Mouse (Mus musculus) ovary, postnatal 10 days (tissue): ENCODE results near the gene Ifitm10.
A peak's percentile ranks its signal among the peaks of the same experiment; 100 is the strongest.
"Not testable (repeated sequence)": the region's sequence is repeated elsewhere in the genome, so short reads cannot be mapped to it uniquely, and the experiment has no call there.

Source experiments
- DNase-seq: peaks from one replicate; pipeline ENCODE4 v3.0.0; 2022; ENCODE audit warnings: low spot score

Ifitm10 gene

GRCm38 (mm10) chr7:142321637-142322306 lies 51.8 kb downstream of the Ifitm10 start:
- DNase-seq: not testable (repeated sequence)

GRCm38 (mm10) chr7:142320906-142321305 lies 52.6 kb downstream of the Ifitm10 start:
- no peak for DNase-seq

GRCm38 (mm10) chr7:142319124-142319523 lies 54.4 kb downstream of the Ifitm10 start:
- DNase-seq: no peak

- DNase-seq: no peak
Observed at GRCm38 (mm10) chr7:142317216-142317615, 56.3 kb downstream of the Ifitm10 start.

- DNase-seq: no peak
Observed at GRCm38 (mm10) chr7:142316558-142316957, 57.0 kb downstream of the Ifitm10 start.

GRCm38 (mm10) chr7:142314600-142315285 lies 58.8 kb downstream of the Ifitm10 start:
- no peak for DNase-seq

- DNase-seq: not testable (repeated sequence)
Observed at GRCm38 (mm10) chr7:142303929-142304328, 69.6 kb downstream of the Ifitm10 start.

- DNase-seq: no peak
Observed at GRCm38 (mm10) chr7:142303249-142303648, 70.3 kb downstream of the Ifitm10 start, which contains the start of gene Krtap5-4. Gene Krtap5-4, plus strand, starts transcription at chr7:142303549.

GRCm38 (mm10) chr7:142297018-142297417 lies 76.5 kb downstream of the Ifitm10 start, which contains the start of gene Krtap5-1:
Gene Krtap5-1, minus strand, starts transcription at chr7:142297118.
- not testable (repeated sequence) for DNase-seq

GRCm38 (mm10) chr7:142296108-142296507 lies 77.4 kb downstream of the Ifitm10 start:
- not testable (repeated sequence) for DNase-seq

GRCm38 (mm10) chr7:142295418-142295817 lies 78.1 kb downstream of the Ifitm10 start:
- no peak for DNase-seq

- not testable (repeated sequence) for DNase-seq
Observed at GRCm38 (mm10) chr7:142293851-142294250, 79.7 kb downstream of the Ifitm10 start.

GRCm38 (mm10) chr7:142285910-142286612 lies 87.5 kb downstream of the Ifitm10 start:
- not testable (repeated sequence) for DNase-seq

GRCm38 (mm10) chr7:142285130-142285835 lies 88.3 kb downstream of the Ifitm10 start:
- DNase-seq: no peak

- DNase-seq: peak; percentile 82
Observed at GRCm38 (mm10) chr7:142284615-142285080, 88.9 kb downstream of the Ifitm10 start.

GRCm38 (mm10) chr7:142284023-142284591 lies 89.4 kb downstream of the Ifitm10 start:
- peak; percentile 36 for DNase-seq

- not testable (repeated sequence) for DNase-seq
Observed at GRCm38 (mm10) chr7:142282847-142283246, 90.7 kb downstream of the Ifitm10 start.

- not testable (repeated sequence) for DNase-seq
Observed at GRCm38 (mm10) chr7:142279291-142279690, 94.3 kb downstream of the Ifitm10 start.

- DNase-seq: not testable (repeated sequence)
Observed at GRCm38 (mm10) chr7:142278183-142278582, 95.4 kb downstream of the Ifitm10 start.
